Mouse (Mus musculus) heart, adult 2 months (tissue): ENCODE measurements around the gene Anapc15.

Source experiments
- CTCF ChIP-seq: fragments of 200-600 bp; IDR thresholded peaks from 2 replicates; pipeline ENCODE4 v1.8.1; 2022; ENCODE audit warnings: antibody characterized with exemption, mild to moderate bottlenecking, moderate library complexity
- POLR2A ChIP-seq: fragments of 200-500 bp; IDR thresholded peaks from 2 replicates; pipeline ENCODE4 v1.6.1; 2011; ENCODE audit warnings: mild to moderate bottlenecking, low read depth, low read length, control low read depth; ENCODE audit not compliant: insufficient read depth

- no peak for TF ChIP-seq POLR2A
- TF ChIP-seq CTCF, result no peak
Observed at GRCm38 (mm10) chr7:101880855-101881254, 17.3 kb downstream of the Anapc15 start.
